Mouse (Mus musculus): ENCODE measurements around the gene Syt1. TPM values are rescaled to one million over a fixed set of nuclear protein-coding genes. Genes with fewer than 3 reads are reported as not detected.

Syt1 gene
- polyA plus RNA-seq, 1 experiment: 0.47 TPM

GRCm38 (mm10) chr10:108545715-108546114 is 465.1 kb downstream of the Syt1 start:
- no peak overlapping the region for H3K4me3 ChIP-seq (ENCODE audit: insufficient read depth, low read length)
- H3K4me1 ChIP-seq (ENCODE audit: control insufficient read depth, insufficient read depth, low read length): peaks cover 2% of the 10 kb centered on the region; the same call in 1 of the 2 replicates
- no peak overlapping the region for H3K27ac ChIP-seq (ENCODE audit: insufficient read depth, low read length)
- TF ChIP-seq CTCF (IDR thresholded peaks at IDR 0.05; ENCODE audit: borderline replicate concordance, insufficient read depth, low read length) (no peak), POLR2A (IDR thresholded peaks at IDR 0.05; ENCODE audit: low read depth, low read length) (no peak)

- H3K27ac ChIP-seq (ENCODE audit: insufficient read depth, low read length): peak overlapping the region; percentile 41; the same call in 1 of the 2 replicates
- TF ChIP-seq CTCF (IDR thresholded peaks at IDR 0.05; ENCODE audit: borderline replicate concordance, insufficient read depth, low read length) (no peak), POLR2A (IDR thresholded peaks at IDR 0.05; ENCODE audit: low read depth, low read length) (no peak)
- H3K4me1 ChIP-seq (ENCODE audit: control insufficient read depth, insufficient read depth, low read length): peaks cover 4% of the 10 kb centered on the region; the same call in 1 of the 2 replicates
- H3K4me3 ChIP-seq (ENCODE audit: insufficient read depth, low read length): no peak overlapping the region
Measured at GRCm38 (mm10) chr10:108541555-108541954, 469.2 kb downstream of the Syt1 start.

- Histone ChIP-seq H3K4me1 (ENCODE audit: control insufficient read depth, insufficient read depth, low read length) (peaks cover 9% of the 10 kb centered on the region; the same call in 1 of the 2 replicates), H3K4me3 (ENCODE audit: insufficient read depth, low read length) (no peak overlapping the region), H3K27ac (ENCODE audit: insufficient read depth, low read length) (peak overlapping the region; percentile 42; the same call in 1 of the 2 replicates)
- no peak for TF ChIP-seq POLR2A (IDR thresholded peaks at IDR 0.05; ENCODE audit: low read depth, low read length)
- TF ChIP-seq CTCF (IDR thresholded peaks at IDR 0.05; ENCODE audit: borderline replicate concordance, insufficient read depth, low read length): no peak
Measured at GRCm38 (mm10) chr10:108538546-108538945, 472.2 kb downstream of the Syt1 start.

- Histone ChIP-seq H3K27ac (ENCODE audit: insufficient read depth, low read length) (no peak overlapping the region), H3K4me1 (ENCODE audit: control insufficient read depth, insufficient read depth, low read length) (peaks cover 9% of the 10 kb centered on the region; the same call in 1 of the 2 replicates), H3K4me3 (ENCODE audit: insufficient read depth, low read length) (no peak overlapping the region)
- TF ChIP-seq POLR2A (IDR thresholded peaks at IDR 0.05; ENCODE audit: low read depth, low read length): no peak
- peak; percentile 54; the same call in 1 of the 2 replicates for TF ChIP-seq CTCF (IDR thresholded peaks at IDR 0.05; ENCODE audit: borderline replicate concordance, insufficient read depth, low read length)
Measured at GRCm38 (mm10) chr10:108537641-108538040, 473.1 kb downstream of the Syt1 start.

- TF ChIP-seq CTCF (IDR thresholded peaks at IDR 0.05; ENCODE audit: borderline replicate concordance, insufficient read depth, low read length) (no peak), POLR2A (IDR thresholded peaks at IDR 0.05; ENCODE audit: low read depth, low read length) (no peak)
- H3K4me1 ChIP-seq (ENCODE audit: control insufficient read depth, insufficient read depth, low read length): peaks cover 10% of the 10 kb centered on the region
- H3K4me3 ChIP-seq (ENCODE audit: insufficient read depth, low read length): no peak overlapping the region
- peak overlapping the region; percentile 99 for H3K27ac ChIP-seq (ENCODE audit: insufficient read depth, low read length)
Measured at GRCm38 (mm10) chr10:108535922-108536321, 474.9 kb downstream of the Syt1 start.

- H3K27ac ChIP-seq (ENCODE audit: insufficient read depth, low read length): peak overlapping the region; percentile 10
- TF ChIP-seq POLR2A (IDR thresholded peaks at IDR 0.05; ENCODE audit: low read depth, low read length) (no peak), CTCF (IDR thresholded peaks at IDR 0.05; ENCODE audit: borderline replicate concordance, insufficient read depth, low read length) (no peak)
- peaks cover 10% of the 10 kb centered on the region for H3K4me1 ChIP-seq (ENCODE audit: control insufficient read depth, insufficient read depth, low read length)
Measured at GRCm38 (mm10) chr10:108534112-108534511, 476.7 kb downstream of the Syt1 start.

GRCm38 (mm10) chr10:108532916-108533315 is 477.9 kb downstream of the Syt1 start:
- H3K4me1 ChIP-seq (ENCODE audit: control insufficient read depth, insufficient read depth, low read length): peaks cover 10% of the 10 kb centered on the region
- TF ChIP-seq POLR2A (IDR thresholded peaks at IDR 0.05; ENCODE audit: low read depth, low read length) (no peak), CTCF (IDR thresholded peaks at IDR 0.05; ENCODE audit: borderline replicate concordance, insufficient read depth, low read length) (no peak)
- no peak overlapping the region for H3K4me3 ChIP-seq (ENCODE audit: insufficient read depth, low read length)
- no peak overlapping the region for H3K27ac ChIP-seq (ENCODE audit: insufficient read depth, low read length)

More at GRCm38 (mm10) chr10:108534112-108534511, 476.7 kb downstream of the Syt1 start:
- no peak overlapping the region for H3K4me3 ChIP-seq (ENCODE audit: insufficient read depth, low read length)

GRCm38 (mm10) chr10:108532283-108532682 is 478.5 kb downstream of the Syt1 start:
- Histone ChIP-seq H3K4me3 (ENCODE audit: insufficient read depth, low read length) (no peak overlapping the region), H3K4me1 (ENCODE audit: control insufficient read depth, insufficient read depth, low read length) (peaks cover 9% of the 10 kb centered on the region), H3K27ac (ENCODE audit: insufficient read depth, low read length) (peak overlapping the region; percentile 41; the same call in 1 of the 2 replicates)
- TF ChIP-seq CTCF (IDR thresholded peaks at IDR 0.05; ENCODE audit: borderline replicate concordance, insufficient read depth, low read length): no peak
- no peak for TF ChIP-seq POLR2A (IDR thresholded peaks at IDR 0.05; ENCODE audit: low read depth, low read length)

- Histone ChIP-seq H3K4me3 (ENCODE audit: insufficient read depth, low read length) (no peak overlapping the region), H3K27ac (ENCODE audit: insufficient read depth, low read length) (peak overlapping the region; percentile 7; the same call in 1 of the 2 replicates), H3K4me1 (ENCODE audit: control insufficient read depth, insufficient read depth, low read length) (peaks cover 8% of the 10 kb centered on the region)
- no peak for TF ChIP-seq POLR2A (IDR thresholded peaks at IDR 0.05; ENCODE audit: low read depth, low read length)
- TF ChIP-seq CTCF (IDR thresholded peaks at IDR 0.05; ENCODE audit: borderline replicate concordance, insufficient read depth, low read length): no peak
Measured at GRCm38 (mm10) chr10:108531641-108532040, 479.1 kb downstream of the Syt1 start.

- Histone ChIP-seq H3K4me3 (ENCODE audit: insufficient read depth, low read length) (no peak overlapping the region), H3K4me1 (ENCODE audit: control insufficient read depth, insufficient read depth, low read length) (peaks cover 8% of the 10 kb centered on the region)
- TF ChIP-seq CTCF (IDR thresholded peaks at IDR 0.05; ENCODE audit: borderline replicate concordance, insufficient read depth, low read length) (no peak), POLR2A (IDR thresholded peaks at IDR 0.05; ENCODE audit: low read depth, low read length) (no peak)
Measured at GRCm38 (mm10) chr10:108531111-108531510, 479.7 kb downstream of the Syt1 start.

More at GRCm38 (mm10) chr10:108531111-108531510, 479.7 kb downstream of the Syt1 start:
- peak overlapping the region; percentile 7 for H3K27ac ChIP-seq (ENCODE audit: insufficient read depth, low read length)

Data from embryonic fibroblast, embryonic 13.5 days (primary cell).